Mouse (Mus musculus): ENCODE results near the gene Mau2.
A peak's percentile ranks its signal among the peaks of the same experiment; 100 is the strongest.
"Not testable (repeated sequence)": the region's sequence is repeated elsewhere in the genome, so short reads cannot be mapped to it uniquely, and the experiment has no call there.

The Mau2 gene

GRCm38 (mm10) chr8:70026151-70026550 is 16.4 kb downstream of the Mau2 start:
- no peak for DNase-seq (ENCODE audit: extremely low spot score, low read depth, low spot score)

- no peak for DNase-seq (ENCODE audit: extremely low spot score, low read depth, low spot score)
These were observed 18.9 kb downstream of the Mau2 start for GRCm38 (mm10) chr8:70023596-70023995.

- no peak for DNase-seq (ENCODE audit: extremely low spot score, low read depth, low spot score)
These were observed 27.5 kb downstream of the Mau2 start for GRCm38 (mm10) chr8:70015017-70015416.

- DNase-seq (ENCODE audit: extremely low spot score, low read depth, low spot score) = no peak
These were observed 29.8 kb downstream of the Mau2 start for GRCm38 (mm10) chr8:70012763-70013162.

GRCm38 (mm10) chr8:70012350-70012749 is 30.2 kb downstream of the Mau2 start:
- DNase-seq (ENCODE audit: extremely low spot score, low read depth, low spot score) = no peak

GRCm38 (mm10) chr8:70010796-70011195 is 31.7 kb downstream of the Mau2 start:
- not testable (repeated sequence) for DNase-seq (ENCODE audit: extremely low spot score, low read depth, low spot score)

GRCm38 (mm10) chr8:70005178-70005577 is 37.4 kb downstream of the Mau2 start:
- DNase-seq (ENCODE audit: extremely low spot score, low read depth, low spot score) = no peak

GRCm38 (mm10) chr8:70004345-70004744 is 38.2 kb downstream of the Mau2 start:
- DNase-seq (ENCODE audit: extremely low spot score, low read depth, low spot score) = no peak

GRCm38 (mm10) chr8:70003204-70003657 is 39.3 kb downstream of the Mau2 start:
- DNase-seq (ENCODE audit: extremely low spot score, low read depth, low spot score) = no peak

- DNase-seq (ENCODE audit: extremely low spot score, low read depth, low spot score) = not testable (repeated sequence)
These were observed 40.7 kb downstream of the Mau2 start for GRCm38 (mm10) chr8:70001892-70002191.

- DNase-seq (ENCODE audit: extremely low spot score, low read depth, low spot score) = no peak
These were observed 41.2 kb downstream of the Mau2 start for GRCm38 (mm10) chr8:70001176-70001891.

- no peak for DNase-seq (ENCODE audit: extremely low spot score, low read depth, low spot score)
These were observed 42.3 kb downstream of the Mau2 start for GRCm38 (mm10) chr8:70000226-70000625.

GRCm38 (mm10) chr8:69999236-69999635 is 43.3 kb downstream of the Mau2 start:
- DNase-seq (ENCODE audit: extremely low spot score, low read depth, low spot score) = no peak

GRCm38 (mm10) chr8:69998706-69999105 is 43.8 kb downstream of the Mau2 start:
- no peak for DNase-seq (ENCODE audit: extremely low spot score, low read depth, low spot score)

- DNase-seq (ENCODE audit: extremely low spot score, low read depth, low spot score) = no peak
These were observed 45.8 kb downstream of the Mau2 start for GRCm38 (mm10) chr8:69996589-69997285.

- DNase-seq (ENCODE audit: extremely low spot score, low read depth, low spot score) = peak; percentile 94
These were observed 46.6 kb downstream of the Mau2 start, which contains the start of gene Gatad2a for GRCm38 (mm10) chr8:69995776-69996588. Gene Gatad2a, minus strand, starts transcription at chr8:69996384.

GRCm38 (mm10) chr8:69995422-69995775 is 47.1 kb downstream of the Mau2 start:
- no peak for DNase-seq (ENCODE audit: extremely low spot score, low read depth, low spot score)

- DNase-seq (ENCODE audit: extremely low spot score, low read depth, low spot score) = not testable (repeated sequence)
These were observed 53.6 kb downstream of the Mau2 start for GRCm38 (mm10) chr8:69988936-69989335.

- no peak for DNase-seq (ENCODE audit: extremely low spot score, low read depth, low spot score)
These were observed 54.8 kb downstream of the Mau2 start for GRCm38 (mm10) chr8:69987744-69988143.

GRCm38 (mm10) chr8:69984876-69985553 is 57.5 kb downstream of the Mau2 start:
- DNase-seq (ENCODE audit: extremely low spot score, low read depth, low spot score) = no peak

- no peak for DNase-seq (ENCODE audit: extremely low spot score, low read depth, low spot score)
These were observed 64.1 kb downstream of the Mau2 start for GRCm38 (mm10) chr8:69978456-69978855.
